Mouse (Mus musculus): Measurements from ENCODE around the gene Rad51b. TPM values are rescaled to one million over a fixed set of nuclear protein-coding genes. Genes with fewer than 3 reads are reported as not detected.
A peak's percentile ranks its signal among the peaks of the same experiment; 100 is the strongest.

Rad51b gene
- polyA plus RNA-seq, 1 experiment from 2014 or later, result 6.5 TPM

DNA sequence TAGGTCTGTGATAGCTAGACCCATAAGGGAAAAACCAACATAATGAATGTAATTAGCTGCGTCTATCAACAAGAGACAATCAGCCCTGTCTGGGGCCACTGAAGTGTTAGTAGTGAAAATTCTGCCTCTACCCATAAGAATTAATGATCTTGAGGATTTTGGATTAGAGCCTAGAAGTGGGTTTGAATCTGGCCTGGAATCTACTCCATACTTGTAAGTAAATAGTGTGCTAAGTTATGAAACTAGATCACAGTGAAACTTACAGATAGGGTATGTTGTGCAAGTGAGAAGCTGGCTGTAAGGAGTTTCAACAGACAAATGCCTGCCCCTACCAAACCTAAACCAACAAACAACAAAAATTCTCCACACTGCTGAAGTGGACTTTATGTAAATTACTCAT is 83.1 kb downstream of the Rad51b start:
- H3K36me3 ChIP-seq (ENCODE audit: control insufficient read depth, insufficient read depth, low read length), result no peaks in the 10 kb centered on the region
- DNase-seq (ENCODE audit: low spot score) (no peak), ATAC-seq (ENCODE audit: low FRiP score) (no peak)
- H3K9me3 ChIP-seq (ENCODE audit: control insufficient read depth, low read length), result no peaks in the 10 kb centered on the region
- WGBS, result 87% methylated on average over 1 of the region's 1 CpGs
- H3K4me2 ChIP-seq (replicated peaks; ENCODE audit: low read depth, low read length), result no peak overlapping the region
- no peak overlapping the region for H3K4me3 ChIP-seq (ENCODE audit: low read depth, low read length)
- H3K27me3 ChIP-seq (ENCODE audit: control insufficient read depth, insufficient read depth, low read length), result no peaks in the 10 kb centered on the region
- H3K27ac ChIP-seq (ENCODE audit: low read depth, low read length), result no peak overlapping the region
- no peak overlapping the region for H3K9ac ChIP-seq (ENCODE audit: low read depth, low read length)
- no peaks in the 10 kb centered on the region for H3K4me1 ChIP-seq (replicated peaks; ENCODE audit: control insufficient read depth, insufficient read depth, low read length)

DNA sequence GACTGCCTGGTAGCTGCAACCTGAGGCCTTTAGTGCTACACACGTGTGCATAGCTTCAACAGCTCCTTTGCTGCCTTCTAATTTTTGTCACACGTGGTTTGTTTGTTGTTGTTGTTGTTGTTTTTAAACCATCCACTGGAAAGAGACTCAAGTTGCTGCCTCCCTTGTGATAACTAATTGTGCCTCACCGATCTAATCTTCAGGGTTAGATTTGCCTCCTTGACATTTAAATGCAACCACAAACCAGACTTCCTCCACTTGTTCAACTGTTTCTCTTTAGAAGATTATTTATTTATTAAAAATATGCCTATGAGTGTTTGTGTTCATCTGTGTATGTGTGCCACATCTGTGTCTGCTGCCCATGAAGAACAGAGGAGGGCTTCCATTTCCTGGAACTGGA is 84.4 kb downstream of the Rad51b start:
- Histone ChIP-seq H3K36me3 (ENCODE audit: control insufficient read depth, insufficient read depth, low read length) (no peaks in the 10 kb centered on the region), H3K4me3 (ENCODE audit: low read depth, low read length) (no peak overlapping the region), H3K4me2 (replicated peaks; ENCODE audit: low read depth, low read length) (no peak overlapping the region), H3K9ac (ENCODE audit: low read depth, low read length) (no peak overlapping the region), H3K4me1 (replicated peaks; ENCODE audit: control insufficient read depth, insufficient read depth, low read length) (no peaks in the 10 kb centered on the region), H3K27ac (ENCODE audit: low read depth, low read length) (no peak overlapping the region), H3K27me3 (ENCODE audit: control insufficient read depth, insufficient read depth, low read length) (no peaks in the 10 kb centered on the region), H3K9me3 (ENCODE audit: control insufficient read depth, low read length) (no peaks in the 10 kb centered on the region)
- WGBS, result 80% methylated on average over 3 of the region's 3 CpGs
- ATAC-seq (ENCODE audit: low FRiP score) (no peak), DNase-seq (ENCODE audit: low spot score) (no peak)

DNA sequence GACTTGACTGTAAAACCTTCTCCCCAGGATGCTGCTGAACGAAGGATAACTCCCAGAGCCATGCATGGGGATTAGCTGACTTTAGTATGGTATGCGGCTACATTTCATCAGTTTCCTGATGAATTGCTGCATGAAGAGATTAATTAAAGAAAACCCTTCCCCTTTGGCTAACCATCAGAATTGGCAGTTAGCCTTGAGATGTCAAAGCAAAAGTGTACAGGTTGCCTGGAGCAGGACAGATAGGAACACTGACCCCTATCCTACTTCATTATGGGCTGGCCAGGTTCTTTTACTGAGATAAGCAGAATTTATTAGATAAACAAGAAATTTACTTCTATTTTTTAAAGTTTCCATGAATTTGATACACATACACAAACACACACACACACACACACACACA is 85.3 kb downstream of the Rad51b start:
- H3K27ac ChIP-seq (ENCODE audit: low read depth, low read length), result no peak overlapping the region
- WGBS, result 78% methylated on average over 2 of the region's 2 CpGs
- H3K36me3 ChIP-seq (ENCODE audit: control insufficient read depth, insufficient read depth, low read length), result no peaks in the 10 kb centered on the region
- H3K9me3 ChIP-seq (ENCODE audit: control insufficient read depth, low read length), result no peaks in the 10 kb centered on the region
- DNase-seq (ENCODE audit: low spot score) (no peak), ATAC-seq (ENCODE audit: low FRiP score) (no peak)
- H3K4me1 ChIP-seq (replicated peaks; ENCODE audit: control insufficient read depth, insufficient read depth, low read length), result no peaks in the 10 kb centered on the region
- H3K9ac ChIP-seq (ENCODE audit: low read depth, low read length), result no peak overlapping the region
- H3K4me3 ChIP-seq (ENCODE audit: low read depth, low read length), result no peak overlapping the region
- H3K27me3 ChIP-seq (ENCODE audit: control insufficient read depth, insufficient read depth, low read length), result no peaks in the 10 kb centered on the region
- H3K4me2 ChIP-seq (replicated peaks; ENCODE audit: low read depth, low read length), result no peak overlapping the region

DNA sequence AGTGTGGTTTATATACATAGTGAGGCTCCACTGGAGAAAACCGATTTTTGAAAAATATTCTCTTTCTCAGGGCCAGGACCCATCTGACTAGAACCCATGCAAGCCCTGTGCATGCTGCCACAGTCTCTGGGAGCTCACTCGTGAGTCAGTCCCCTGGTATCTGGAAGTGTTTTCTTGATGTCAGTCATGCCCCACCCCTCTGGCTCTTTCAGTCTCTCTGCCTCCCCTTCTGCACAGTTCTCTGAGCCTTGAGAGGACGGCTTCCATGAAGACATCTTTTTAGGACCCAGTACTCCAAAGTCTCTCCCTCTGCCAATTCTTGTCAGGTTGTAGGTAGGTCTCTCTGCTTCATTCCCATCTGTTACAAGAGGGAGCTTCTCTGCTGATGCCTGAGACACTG is 86.5 kb downstream of the Rad51b start:
- Histone ChIP-seq H3K27ac (ENCODE audit: low read depth, low read length) (no peak overlapping the region), H3K4me2 (replicated peaks; ENCODE audit: low read depth, low read length) (no peak overlapping the region), H3K4me1 (replicated peaks; ENCODE audit: control insufficient read depth, insufficient read depth, low read length) (no peaks in the 10 kb centered on the region), H3K9me3 (ENCODE audit: control insufficient read depth, low read length) (no peaks in the 10 kb centered on the region), H3K27me3 (ENCODE audit: control insufficient read depth, insufficient read depth, low read length) (no peaks in the 10 kb centered on the region), H3K9ac (ENCODE audit: low read depth, low read length) (no peak overlapping the region), H3K4me3 (ENCODE audit: low read depth, low read length) (no peak overlapping the region), H3K36me3 (ENCODE audit: control insufficient read depth, insufficient read depth, low read length) (no peaks in the 10 kb centered on the region)
- DNase-seq (ENCODE audit: low spot score) (peak; percentile 8), ATAC-seq (ENCODE audit: low FRiP score) (no peak)
- 45% methylated on average over 3 of the region's 3 CpGs for WGBS

DNA sequence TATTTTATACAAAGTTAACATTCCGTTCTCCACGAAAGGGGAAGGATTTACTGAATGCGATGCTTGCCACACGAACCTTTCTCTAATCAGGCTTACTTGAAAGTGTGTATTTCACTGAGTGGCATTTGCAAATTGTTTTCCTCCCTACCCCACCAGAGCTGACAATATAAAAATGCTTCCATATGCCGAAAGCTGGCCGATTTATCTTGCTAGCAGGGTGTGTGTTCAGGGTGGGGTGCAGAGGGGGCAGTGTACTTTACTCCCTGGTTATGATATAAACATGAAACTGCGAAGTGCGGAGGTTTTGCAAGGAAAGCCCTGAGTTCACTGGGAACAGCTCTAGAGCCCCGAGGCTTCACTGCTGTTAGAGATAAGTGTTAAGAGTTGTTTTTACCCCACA is 87.7 kb downstream of the Rad51b start:
- no peaks in the 10 kb centered on the region for H3K9me3 ChIP-seq (ENCODE audit: control insufficient read depth, low read length)
- no peak for DNase-seq (ENCODE audit: low spot score)
- H3K27me3 ChIP-seq (ENCODE audit: control insufficient read depth, insufficient read depth, low read length), result no peaks in the 10 kb centered on the region
- H3K27ac ChIP-seq (ENCODE audit: low read depth, low read length), result no peak overlapping the region
- no peaks in the 10 kb centered on the region for H3K36me3 ChIP-seq (ENCODE audit: control insufficient read depth, insufficient read depth, low read length)
- H3K9ac ChIP-seq (ENCODE audit: low read depth, low read length), result no peak overlapping the region
- ATAC-seq (ENCODE audit: low FRiP score), result no peak
- 72% methylated on average over 9 of the region's 9 CpGs for WGBS
- no peak overlapping the region for H3K4me2 ChIP-seq (replicated peaks; ENCODE audit: low read depth, low read length)
- H3K4me1 ChIP-seq (replicated peaks; ENCODE audit: control insufficient read depth, insufficient read depth, low read length), result no peaks in the 10 kb centered on the region
- H3K4me3 ChIP-seq (ENCODE audit: low read depth, low read length), result no peak overlapping the region

DNA sequence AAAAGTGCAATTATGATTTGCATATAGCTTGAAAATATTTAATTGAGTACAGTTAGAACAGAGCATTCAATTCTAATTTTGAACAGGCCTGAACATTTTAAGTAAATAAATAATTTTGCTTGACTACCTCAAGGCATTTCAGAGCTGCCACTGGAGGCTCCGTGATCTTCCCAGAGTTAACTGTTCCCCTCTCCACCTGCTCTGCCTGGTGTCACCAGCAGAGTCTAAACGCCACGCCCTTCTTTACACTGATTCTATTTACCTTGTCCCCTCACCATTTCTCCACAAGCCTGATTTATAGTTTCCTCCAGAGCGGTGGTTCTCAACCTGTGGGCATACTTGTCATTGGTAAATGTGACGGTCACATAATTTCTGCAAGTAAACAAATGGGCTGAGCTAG is 88.1 kb downstream of the Rad51b start:
- Histone ChIP-seq H3K4me2 (replicated peaks; ENCODE audit: low read depth, low read length) (no peak overlapping the region), H3K4me1 (replicated peaks; ENCODE audit: control insufficient read depth, insufficient read depth, low read length) (no peaks in the 10 kb centered on the region), H3K27me3 (ENCODE audit: control insufficient read depth, insufficient read depth, low read length) (no peaks in the 10 kb centered on the region), H3K9ac (ENCODE audit: low read depth, low read length) (no peak overlapping the region), H3K36me3 (ENCODE audit: control insufficient read depth, insufficient read depth, low read length) (no peaks in the 10 kb centered on the region), H3K4me3 (ENCODE audit: low read depth, low read length) (no peak overlapping the region), H3K27ac (ENCODE audit: low read depth, low read length) (no peak overlapping the region), H3K9me3 (ENCODE audit: control insufficient read depth, low read length) (no peaks in the 10 kb centered on the region)
- ATAC-seq (ENCODE audit: low FRiP score) (no peak), DNase-seq (ENCODE audit: low spot score) (no peak)
- WGBS, result 87% methylated on average over 5 of the region's 5 CpGs

DNA sequence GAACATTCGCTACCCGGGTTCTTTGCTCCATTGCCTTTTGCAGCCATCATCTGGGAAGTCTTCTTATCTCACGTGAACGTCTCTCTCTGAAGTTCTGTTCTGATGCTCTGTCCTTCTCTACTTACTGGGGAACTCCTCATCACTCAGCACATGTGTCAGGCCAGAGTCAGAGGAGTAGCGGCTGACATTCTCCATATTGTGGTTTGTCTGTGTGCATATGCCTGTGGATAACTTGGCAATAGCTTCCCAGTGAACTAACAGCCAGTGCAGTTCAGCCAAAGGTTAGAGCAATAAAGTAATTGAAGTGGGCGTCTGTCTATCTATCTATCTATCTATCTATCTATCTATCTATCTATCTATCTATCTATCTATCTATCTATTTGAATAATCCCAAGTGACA is 90.8 kb downstream of the Rad51b start:
- no peak overlapping the region for H3K4me2 ChIP-seq (replicated peaks; ENCODE audit: low read depth, low read length)
- no peak overlapping the region for H3K27ac ChIP-seq (ENCODE audit: low read depth, low read length)
- H3K27me3 ChIP-seq (ENCODE audit: control insufficient read depth, insufficient read depth, low read length), result no peaks in the 10 kb centered on the region
- H3K36me3 ChIP-seq (ENCODE audit: control insufficient read depth, insufficient read depth, low read length), result no peaks in the 10 kb centered on the region
- H3K9ac ChIP-seq (ENCODE audit: low read depth, low read length), result no peak overlapping the region
- no peaks in the 10 kb centered on the region for H3K9me3 ChIP-seq (ENCODE audit: control insufficient read depth, low read length)
- ATAC-seq (ENCODE audit: low FRiP score) (no peak), DNase-seq (ENCODE audit: low spot score) (no peak)
- WGBS, result 83% methylated on average over 6 of the region's 6 CpGs
- no peaks in the 10 kb centered on the region for H3K4me1 ChIP-seq (replicated peaks; ENCODE audit: control insufficient read depth, insufficient read depth, low read length)
- H3K4me3 ChIP-seq (ENCODE audit: low read depth, low read length), result no peak overlapping the region

DNA sequence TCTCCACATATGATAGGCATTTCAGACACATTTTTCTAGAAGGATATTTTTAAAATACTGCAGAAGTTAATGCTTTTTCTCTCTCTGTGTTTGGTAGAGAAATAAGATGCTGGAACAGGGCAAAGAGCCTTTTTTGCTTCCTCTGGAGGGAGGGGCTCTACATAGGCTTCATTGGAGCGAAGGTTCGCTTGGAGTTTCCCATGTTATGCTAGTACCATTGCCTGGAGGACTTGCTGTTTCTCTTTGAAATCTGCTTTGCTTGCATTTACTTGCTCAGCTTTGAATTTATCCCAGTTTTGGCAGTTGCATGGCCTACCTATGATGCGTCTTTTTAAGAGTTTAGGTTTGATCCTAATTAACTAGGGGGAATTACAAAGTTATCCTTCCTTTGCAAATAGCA is 92.2 kb downstream of the Rad51b start:
- 90% methylated on average over 3 of the region's 3 CpGs for WGBS
- ATAC-seq (ENCODE audit: low FRiP score), result no peak

DNA sequence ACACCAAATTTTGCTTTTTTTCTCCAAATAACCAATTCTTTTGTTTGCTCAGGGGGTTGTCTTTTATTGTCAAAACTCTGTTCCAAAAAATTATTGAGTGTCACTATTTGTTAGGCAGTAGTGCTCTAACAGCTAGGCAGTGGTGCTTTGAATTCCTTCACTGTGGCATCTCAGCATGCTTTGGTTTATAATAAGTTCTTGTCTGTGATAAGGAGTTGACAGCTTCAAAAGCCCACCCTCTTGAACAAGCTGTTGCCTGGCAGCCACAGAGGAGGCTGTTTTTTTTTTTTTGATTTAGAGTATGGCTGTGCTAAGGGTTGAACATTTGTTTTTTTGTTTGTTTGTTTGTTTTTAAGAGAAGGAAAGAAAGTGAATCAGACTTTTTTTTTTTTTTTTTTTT is 92.9 kb downstream of the Rad51b start:
- no peak overlapping the region for H3K4me2 ChIP-seq (replicated peaks; ENCODE audit: low read depth, low read length)
- H3K36me3 ChIP-seq (ENCODE audit: control insufficient read depth, insufficient read depth, low read length), result no peaks in the 10 kb centered on the region
- no peak overlapping the region for H3K4me3 ChIP-seq (ENCODE audit: low read depth, low read length)
- no peaks in the 10 kb centered on the region for H3K27me3 ChIP-seq (ENCODE audit: control insufficient read depth, insufficient read depth, low read length)
- DNase-seq (ENCODE audit: low spot score), result no peak
- no peak for ATAC-seq (ENCODE audit: low FRiP score)
- H3K4me1 ChIP-seq (replicated peaks; ENCODE audit: control insufficient read depth, insufficient read depth, low read length), result no peaks in the 10 kb centered on the region
- H3K27ac ChIP-seq (ENCODE audit: low read depth, low read length), result no peak overlapping the region
- H3K9ac ChIP-seq (ENCODE audit: low read depth, low read length), result no peak overlapping the region
- H3K9me3 ChIP-seq (ENCODE audit: control insufficient read depth, low read length), result no peaks in the 10 kb centered on the region

More for the DNA sequence above, 92.2 kb downstream of the Rad51b start:
- DNase-seq (ENCODE audit: low spot score), result no peak
- Histone ChIP-seq H3K36me3 (ENCODE audit: control insufficient read depth, insufficient read depth, low read length) (no peaks in the 10 kb centered on the region), H3K9me3 (ENCODE audit: control insufficient read depth, low read length) (no peaks in the 10 kb centered on the region), H3K27me3 (ENCODE audit: control insufficient read depth, insufficient read depth, low read length) (no peaks in the 10 kb centered on the region), H3K4me3 (ENCODE audit: low read depth, low read length) (no peak overlapping the region), H3K9ac (ENCODE audit: low read depth, low read length) (no peak overlapping the region), H3K27ac (ENCODE audit: low read depth, low read length) (no peak overlapping the region), H3K4me2 (replicated peaks; ENCODE audit: low read depth, low read length) (no peak overlapping the region), H3K4me1 (replicated peaks; ENCODE audit: control insufficient read depth, insufficient read depth, low read length) (no peaks in the 10 kb centered on the region)

Measured in hindbrain, embryonic 11.5 days (tissue).